Mouse (Mus musculus) embryonic facial prominence, embryonic 12.5 days (tissue): ENCODE results near the gene Ing3. TPM values are rescaled to one million over a fixed set of nuclear protein-coding genes. Genes with fewer than 3 reads are reported as not detected.

Experiments
- polyA plus RNA-seq: library from polyadenylated mRNA; unstranded; fragments of >200 nt; fragmentation: Nextera tagmentation; extraction: Ambion mirVana; gene quantifications from 2 replicates; pipeline ENCODE4 v1.2.1, GENCODE M21; 2016

Gene Ing3
- polyA plus RNA-seq, 1 experiment from 2014 or later = 64.1 TPM

Other genes with a start within 250 kb of the Ing3 start
- 38.9 and 42.1 TPM in 2 replicates for gene Tspan12, start 97.1 kb upstream of the Ing3 start, polyA plus RNA-seq
- 34.7 and 35.9 TPM in 2 replicates for gene Cped1, start 36.3 kb downstream of the Ing3 start, polyA plus RNA-seq